Mouse (Mus musculus) MEL (cell line): ENCODE measurements at regions not wholly inside any gene's neighbourhood (a gene's known extent, or its start where the extent isn't known, plus 50 kb on each side); places are given as distances from the start of the nearest gene placed in this dataset.

ENCODE experiments used
- MYC ChIP-seq: IDR thresholded peaks from 2 replicates; pipeline ENCODE4 v1.6.1; 2011; ENCODE audit warnings: low read depth, mild to moderate bottlenecking, low read length, improper control_type of control experiment, moderate library complexity
- TAL1 ChIP-seq: IDR thresholded peaks from 2 replicates; pipeline ENCODE4 v1.6.1; 2012; ENCODE audit warnings: mild to moderate bottlenecking, inconsistent platforms, low read length, moderate library complexity, mixed read lengths
- ZNF384 ChIP-seq: IDR thresholded peaks from 2 replicates; pipeline ENCODE4 v1.6.1; 2012; ENCODE audit warnings: low read depth, mild to moderate bottlenecking, inconsistent platforms, low read length, improper control_type of control experiment

GRCm38 (mm10) chr11:19111916-19112575 is 93.3 kb upstream of the Meis1 start:
- no peak for TF ChIP-seq TAL1
- TF ChIP-seq ZNF384: no peak
- TF ChIP-seq MYC: no peak
